Mouse (Mus musculus) monocyte, adult 2 months (primary cell): ENCODE results near the gene Tspan6.

Experiments
- DNase-seq, 2 experiments: peaks; one replicate each; pipeline ENCODE4 v3.0.0; 2022; ENCODE audit warnings: low spot score in 2 of 2, low read depth in 1 of 2

Tspan6 gene

DNA sequence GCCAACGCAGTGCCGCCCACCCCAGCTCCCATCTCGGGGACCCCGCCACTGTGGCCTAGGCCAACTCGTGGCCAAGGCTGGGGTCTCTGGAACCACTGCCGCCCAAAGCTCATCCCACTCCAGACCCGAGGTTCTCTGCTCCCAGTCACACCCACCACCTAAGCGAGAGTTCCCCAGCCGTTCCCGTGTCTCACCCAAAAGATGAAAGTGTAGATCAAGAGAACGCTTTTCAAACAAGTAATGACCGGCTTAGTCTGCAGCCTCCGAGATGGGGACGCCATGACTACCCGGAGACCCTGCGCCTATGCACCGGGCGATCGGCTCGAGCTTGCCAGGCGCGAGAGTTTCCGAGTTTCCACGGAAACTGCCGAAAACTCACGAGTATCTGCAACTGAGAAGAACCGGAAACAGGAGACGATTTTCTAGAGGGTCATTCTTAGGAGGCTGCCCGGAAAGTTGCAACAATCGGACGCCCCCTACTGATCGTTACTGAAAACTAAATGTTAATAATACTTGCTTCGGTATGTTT is at the start of gene Tspan6:
Gene Tspan6, minus strand, starts transcription at position 416 of the 529 bp plus-strand sequence.
- DNase-seq, result no peak

- DNase-seq, result no peak
These were observed 49.2 kb upstream of the Tspan6 start for GRCm38 (mm10) chrX:133947427-133947826.

DNA sequence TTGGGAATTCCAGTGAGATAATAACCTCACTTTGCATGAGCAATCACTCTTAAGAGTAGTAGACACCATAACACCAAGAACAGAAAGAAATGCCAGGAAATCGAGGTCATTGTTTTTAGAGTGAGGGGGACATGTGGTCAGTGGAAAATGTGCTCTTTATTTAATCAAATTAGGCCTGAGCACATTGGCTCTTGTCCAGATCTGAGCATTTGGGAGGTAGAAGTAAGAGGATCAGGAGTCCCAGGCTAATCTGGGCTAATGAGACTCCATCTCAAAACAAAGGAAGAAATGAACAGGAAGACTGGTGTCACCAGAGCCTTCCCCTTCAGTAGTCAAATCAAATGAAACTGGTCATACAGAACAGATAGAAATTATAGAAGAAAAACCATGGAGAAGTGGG is 41.3 kb upstream of the Tspan6 start:
- no peak for DNase-seq

GRCm38 (mm10) chrX:133936605-133937225 is 38.5 kb upstream of the Tspan6 start:
- DNase-seq, result no peak

- no peak for DNase-seq
These were observed 33.2 kb upstream of the Tspan6 start for GRCm38 (mm10) chrX:133931302-133932013.

DNA sequence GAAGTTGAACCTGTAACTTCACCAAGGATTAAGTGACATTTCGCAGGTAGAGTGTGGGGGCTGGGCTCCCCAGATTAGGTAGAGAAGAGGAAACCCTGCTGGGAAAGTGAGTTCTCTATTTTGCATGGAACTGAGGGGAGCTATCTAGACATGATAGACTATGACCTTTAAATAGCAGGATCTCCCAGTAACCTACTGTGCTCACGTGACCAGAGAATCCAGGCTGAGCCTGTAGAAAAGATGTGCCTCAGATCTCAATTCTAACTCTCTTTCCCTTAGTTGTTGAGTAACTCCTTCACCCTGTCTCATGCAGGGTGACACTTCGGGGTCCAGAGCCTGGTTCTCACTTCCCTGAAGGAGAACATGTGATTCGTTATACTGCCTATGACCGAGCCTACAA is 28.5 kb upstream of the Tspan6 start:
- DNase-seq, result no peak

GRCm38 (mm10) chrX:133921187-133921586 is 23.0 kb upstream of the Tspan6 start:
- DNase-seq, result no peak

- no peak for DNase-seq
These were observed 16.0 kb upstream of the Tspan6 start for GRCm38 (mm10) chrX:133914219-133914618.

- DNase-seq, result no peak
These were observed 14.8 kb upstream of the Tspan6 start for GRCm38 (mm10) chrX:133913006-133913405.

DNA sequence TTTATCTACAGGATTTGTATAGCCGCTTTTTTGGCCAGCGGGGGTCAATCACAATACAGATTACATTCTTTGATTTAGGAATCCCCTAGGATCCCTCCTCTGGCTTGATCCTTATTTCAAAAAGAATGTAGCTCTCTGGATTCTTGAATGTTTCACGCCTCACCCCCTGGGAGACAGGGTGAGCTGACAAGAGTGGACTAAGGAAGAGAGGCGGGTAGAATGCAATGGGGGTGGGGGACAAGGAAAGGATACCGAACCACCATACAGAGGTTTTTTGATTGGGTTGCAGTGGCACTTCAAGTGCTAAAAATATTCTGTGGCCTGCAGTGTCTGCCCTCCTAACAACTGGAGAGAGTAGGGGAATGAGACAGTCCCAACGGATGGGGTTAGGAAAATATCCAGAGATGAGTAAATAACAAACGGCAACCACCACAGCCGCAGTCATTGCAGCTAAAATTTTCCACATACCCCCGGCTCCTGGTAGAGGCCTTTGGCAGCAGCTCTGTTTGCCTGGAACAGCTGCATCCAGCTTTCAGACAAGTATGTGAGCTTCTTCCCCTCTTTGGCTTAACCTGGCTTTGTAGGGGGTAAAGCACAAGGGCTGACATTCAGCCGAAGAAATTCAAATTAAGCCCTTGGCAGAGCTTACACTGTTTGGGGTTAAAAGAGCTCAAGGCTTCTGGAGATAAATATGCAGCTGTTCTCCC is 13.3 kb upstream of the Tspan6 start:
- no peak for DNase-seq

DNA sequence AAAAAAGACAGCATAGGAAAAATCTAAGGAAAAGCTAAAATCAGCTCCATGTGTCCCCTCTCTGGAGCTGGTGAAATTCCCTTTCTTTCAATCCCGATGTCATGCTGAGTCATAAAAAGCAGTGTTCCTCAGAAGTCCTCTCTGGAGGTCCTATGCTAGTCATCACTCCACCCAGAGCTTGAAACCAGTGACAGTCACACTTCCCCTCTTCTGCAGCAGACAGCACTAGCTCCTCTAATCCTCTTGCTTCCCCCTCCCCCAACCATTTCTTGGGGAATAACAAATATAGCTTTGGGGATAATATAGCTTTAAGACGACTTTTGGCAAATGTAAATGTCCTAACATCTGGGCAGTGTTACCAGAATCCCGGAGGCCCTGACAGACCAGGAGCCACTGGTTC is 10.0 kb upstream of the Tspan6 start, which contains the start of gene Srpx2:
Gene Srpx2, plus strand, starts transcription at position 166 of the 400 bp plus-strand sequence.
- DNase-seq, result no peak

- no peak for DNase-seq
These were observed 10.1 kb downstream of the Tspan6 start for GRCm38 (mm10) chrX:133888111-133888510.

DNA sequence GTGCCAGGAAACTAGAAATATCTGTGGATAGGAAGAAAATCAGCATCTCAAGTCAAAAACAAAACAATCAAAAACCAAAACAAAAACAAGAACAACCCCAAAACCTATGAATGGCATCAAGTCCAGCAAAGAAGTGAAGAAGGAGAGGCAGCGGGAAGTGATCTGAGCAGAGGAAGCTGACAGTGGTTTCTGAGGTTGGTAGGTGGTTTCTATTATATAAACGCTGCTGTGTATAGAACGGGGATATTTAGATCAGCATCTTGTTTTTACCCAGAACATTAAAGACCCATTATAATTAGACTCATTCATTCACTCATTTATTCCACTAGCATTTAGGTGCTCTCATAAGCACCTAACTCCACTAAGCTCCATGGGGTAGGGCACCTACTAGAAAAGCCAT is 10.9 kb downstream of the Tspan6 start:
- no peak for DNase-seq

- DNase-seq, result peak in 1 of 2 experiments; percentile 1
These were observed 28.5 kb downstream of the Tspan6 start for GRCm38 (mm10) chrX:133869743-133870142.

DNA sequence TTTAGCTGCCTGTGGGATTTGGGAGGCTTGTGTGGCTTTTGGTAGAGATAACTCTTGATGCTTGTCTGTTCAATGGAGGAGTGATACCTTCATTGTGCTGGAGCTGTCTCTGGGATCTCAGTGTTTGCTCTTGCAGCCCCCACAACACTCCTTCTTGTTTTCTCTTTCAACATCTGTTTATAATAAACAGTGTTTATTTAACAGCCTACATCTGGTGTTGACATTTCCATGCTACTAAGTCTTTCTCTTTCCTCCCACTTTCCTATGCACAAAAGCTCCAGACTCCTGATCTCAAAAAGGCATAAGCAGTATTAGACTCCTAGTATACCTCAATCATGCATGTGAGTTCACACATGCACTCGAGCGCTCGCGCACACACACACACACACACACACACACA is 44.6 kb downstream of the Tspan6 start:
- no peak for DNase-seq

GRCm38 (mm10) chrX:133850680-133851079 is 47.5 kb downstream of the Tspan6 start, which contains the start of gene Tnmd:
Tnmd (plus strand) TSS chrX:133850980.
- DNase-seq, result no peak
